Mouse (Mus musculus) embryo, embryonic 11 days (tissue): ENCODE measurements around the gene Kctd14.
"Not testable (repeated sequence)": the region's sequence is repeated elsewhere in the genome, so short reads cannot be mapped to it uniquely, and the experiment has no call there.

Source experiments
- DNase-seq: peaks from one replicate; pipeline ENCODE4 v3.0.0-alpha.2; 2015

The Kctd14 gene

DNA sequence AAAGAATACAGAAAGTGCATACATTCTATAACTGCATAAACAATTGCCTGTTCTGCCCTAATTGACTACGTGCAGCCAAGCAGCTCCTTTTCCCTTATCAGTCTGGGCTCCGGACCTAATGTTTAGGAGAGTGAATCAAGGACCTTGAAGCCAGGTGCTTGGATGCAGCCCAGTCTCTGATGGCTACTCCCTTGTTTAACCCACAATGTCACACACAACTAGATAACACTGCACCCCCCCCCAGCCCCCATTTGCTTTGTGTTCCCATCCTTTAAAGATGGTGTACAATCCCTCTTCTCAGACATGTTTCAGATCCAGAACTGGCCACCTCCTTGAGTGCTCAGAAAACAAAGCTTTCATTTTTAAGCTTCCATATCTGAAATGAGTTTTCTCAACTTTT lies at the start of gene Kctd14:
Gene Kctd14, plus strand, starts transcription at position 301 of the 400 bp plus-strand sequence.
- DNase-seq: not testable (repeated sequence)

DNA sequence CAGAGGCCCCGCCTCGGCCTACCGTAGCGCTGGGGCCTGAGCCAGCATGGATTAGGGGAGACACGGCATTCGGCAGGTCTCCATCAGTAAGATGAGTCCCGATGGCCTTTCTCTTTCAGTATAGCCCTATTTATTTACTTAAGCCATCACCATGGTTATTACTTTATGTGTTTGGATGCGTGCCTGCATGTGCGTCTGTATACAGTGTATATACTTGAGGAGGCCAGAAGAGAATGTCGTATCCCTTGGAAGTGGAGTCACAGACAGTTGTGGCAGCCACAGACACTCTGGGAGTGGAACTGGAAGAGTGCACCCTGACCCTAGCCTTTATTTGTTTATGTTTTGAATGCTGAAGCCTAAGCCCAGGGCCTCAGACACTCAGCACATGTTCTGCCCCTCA lies 44.0 kb upstream of the Kctd14 start:
- no peak for DNase-seq

DNA sequence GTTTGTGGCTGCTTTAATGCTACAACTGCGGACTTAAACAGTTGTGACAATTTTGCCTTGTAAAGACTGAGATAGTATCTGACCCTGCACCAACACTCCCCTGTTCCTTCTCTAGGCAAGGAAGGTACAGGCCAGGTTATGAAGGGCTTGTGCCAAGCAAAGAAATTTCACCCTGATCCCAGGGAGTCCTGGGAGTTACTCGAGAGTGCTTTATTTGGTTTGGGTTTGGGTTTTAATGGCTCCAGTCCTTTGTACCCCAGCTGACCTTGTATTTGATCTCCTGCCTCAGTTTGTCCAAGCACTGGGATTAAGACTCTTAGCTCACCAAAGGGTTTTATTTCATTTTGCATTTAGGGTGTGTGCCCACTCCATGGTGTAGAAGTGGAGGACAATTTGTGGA lies 40.0 kb upstream of the Kctd14 start:
- no peak for DNase-seq

DNA sequence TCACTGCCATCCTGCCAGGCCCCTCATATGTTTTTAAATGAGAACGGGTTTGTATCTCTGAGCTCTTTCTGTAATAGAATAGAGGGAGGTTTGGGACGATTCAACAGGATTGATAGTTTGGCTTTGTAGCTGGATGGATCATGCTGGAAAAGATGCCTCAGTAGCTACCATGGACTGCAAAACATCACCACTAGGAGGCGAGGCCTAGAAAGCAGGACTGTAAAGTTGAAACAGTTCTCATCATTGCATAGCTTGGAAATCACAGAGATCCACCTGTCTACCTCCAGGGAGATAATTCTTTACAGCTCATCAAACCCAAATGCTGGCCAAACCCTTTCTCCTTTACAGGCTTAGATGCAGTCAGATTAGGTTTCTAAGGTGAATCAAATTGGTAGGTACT lies 39.5 kb upstream of the Kctd14 start:
- DNase-seq: no peak

DNA sequence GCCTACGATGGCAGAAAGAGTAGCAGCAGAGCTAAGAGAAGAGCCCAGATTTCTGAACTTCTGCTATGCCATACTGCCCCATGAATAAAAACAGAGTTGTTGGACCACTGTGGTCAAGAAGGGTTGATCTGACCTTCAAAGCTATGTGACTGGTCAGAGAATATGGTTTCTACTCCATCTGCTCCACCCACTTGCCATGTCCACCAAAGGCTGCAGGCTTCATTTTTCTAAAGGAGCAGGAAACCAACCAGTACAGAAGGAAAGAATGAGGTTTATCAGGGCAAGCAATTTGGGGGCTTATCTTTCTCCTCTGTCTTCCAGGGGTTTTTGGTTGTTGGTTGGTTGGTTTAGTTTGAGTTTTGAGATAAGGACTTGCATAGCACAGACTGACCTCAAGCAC lies 37.1 kb upstream of the Kctd14 start:
- no peak for DNase-seq

DNA sequence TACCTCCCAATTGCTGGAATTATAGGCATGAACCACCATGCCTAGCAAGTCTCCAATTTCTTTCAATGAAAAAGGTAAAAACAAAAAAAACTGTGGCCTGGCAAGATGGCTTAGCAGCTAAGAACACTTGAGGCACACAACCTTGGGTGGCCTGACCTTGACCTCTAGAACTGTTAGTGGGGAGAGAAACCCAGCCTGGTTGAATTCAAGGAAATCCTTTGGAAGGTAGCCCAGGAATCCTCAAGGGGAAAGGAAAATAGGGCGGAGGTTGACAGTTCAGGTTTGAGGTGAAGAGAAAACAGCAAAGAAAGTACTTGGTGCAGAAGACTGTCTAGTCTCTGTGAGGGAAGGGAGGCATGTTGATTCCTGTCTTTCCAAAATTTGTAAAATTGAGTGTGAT lies 36.7 kb upstream of the Kctd14 start:
- DNase-seq: no peak

DNA sequence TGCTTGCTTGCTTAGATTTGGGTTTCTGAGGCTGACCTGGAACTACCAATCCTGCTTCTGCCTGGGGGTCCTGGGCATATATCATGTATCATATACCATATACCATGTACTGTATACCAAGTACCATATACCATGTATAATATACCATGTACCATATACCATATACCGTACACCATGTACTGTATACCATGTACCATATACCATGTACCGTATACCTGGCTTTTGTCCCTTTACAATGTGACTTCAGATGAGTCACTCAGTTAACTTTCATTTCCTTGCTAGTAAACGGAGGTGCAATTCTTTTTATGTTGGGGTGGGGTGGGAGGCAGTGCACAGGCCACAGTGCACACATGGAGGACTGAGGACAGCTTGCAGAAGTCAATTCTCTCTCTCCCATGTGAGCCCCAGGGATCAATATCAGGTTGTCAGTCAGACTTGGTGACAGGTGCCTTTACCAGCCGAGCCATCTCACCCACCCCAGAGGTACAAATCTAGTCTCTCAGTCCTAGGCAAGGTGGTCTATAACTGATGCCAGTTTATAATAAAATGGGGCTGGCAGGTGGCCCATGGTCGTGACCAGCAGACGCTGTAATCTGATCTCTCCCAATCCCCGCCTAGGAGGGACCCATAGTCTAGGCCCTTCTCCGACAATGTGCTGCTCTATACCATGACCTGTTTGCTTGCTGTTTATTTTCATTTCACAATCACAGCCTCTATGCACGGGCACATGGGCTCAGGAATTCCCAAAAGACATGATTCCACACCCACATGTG lies 36.0 kb upstream of the Kctd14 start:
- no peak for DNase-seq

DNA sequence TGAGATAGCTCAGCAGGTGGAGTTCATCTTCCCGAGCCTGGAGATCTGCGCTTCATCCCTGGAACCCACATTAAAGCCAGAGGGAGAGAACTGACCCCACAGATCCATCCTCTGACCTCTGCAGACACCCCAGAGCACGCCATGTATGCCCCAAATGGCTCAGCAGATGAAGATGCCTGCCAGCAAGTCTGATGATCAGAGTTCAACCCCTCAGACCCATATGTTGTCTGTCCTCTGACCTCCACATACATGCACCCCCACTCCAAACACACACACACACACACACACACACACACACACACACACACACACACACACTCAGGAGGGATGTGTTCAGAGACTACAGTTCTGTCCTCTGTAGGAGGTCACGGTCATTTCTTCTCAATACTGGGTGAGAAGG lies 34.6 kb upstream of the Kctd14 start:
- no peak for DNase-seq

DNA sequence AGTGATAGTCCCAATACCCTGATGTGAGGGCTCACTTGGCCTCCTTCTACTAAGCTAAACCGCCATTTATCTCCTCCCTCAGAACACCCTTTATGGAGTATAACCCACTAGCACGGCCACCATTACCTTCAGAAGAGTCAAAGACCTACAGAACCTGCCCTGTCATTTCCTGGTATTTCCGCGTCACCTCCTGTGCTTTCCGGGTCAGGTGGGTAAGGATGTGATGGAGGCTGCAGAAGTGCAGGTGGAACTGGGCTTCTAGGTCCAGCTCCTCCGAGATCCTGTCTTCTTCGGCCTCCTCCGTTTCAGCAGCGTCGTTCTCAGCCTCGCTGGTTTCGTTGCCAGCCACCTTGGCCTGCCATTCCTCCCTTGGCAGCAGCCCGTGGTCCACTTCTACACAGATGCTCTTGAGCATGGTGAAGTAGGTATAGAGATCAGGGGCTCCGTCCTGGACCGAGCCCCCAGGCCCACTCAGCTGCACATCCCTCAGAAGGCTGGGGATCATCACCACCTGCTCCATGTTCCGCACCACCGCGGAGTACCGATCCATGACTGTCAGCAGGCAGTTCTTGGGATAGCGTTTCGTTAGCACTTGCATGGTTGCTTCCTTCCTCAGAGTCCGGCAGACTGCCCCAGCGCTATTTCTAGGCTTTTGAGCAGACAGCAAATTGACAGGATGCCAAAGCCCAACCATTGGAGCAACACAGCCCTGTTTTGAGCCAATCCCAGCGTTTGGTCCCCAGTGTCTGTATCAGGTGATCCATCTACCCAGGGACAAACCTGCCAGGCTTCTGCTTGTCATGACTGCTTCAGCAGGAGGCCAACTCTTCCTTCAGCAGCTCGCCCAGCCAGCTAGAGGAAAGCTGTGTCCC lies 34.0 kb upstream of the Kctd14 start, which contains the start of gene Thrsp:
Gene Thrsp, minus strand, starts transcription at position 825 of the 872 bp plus-strand sequence.
- DNase-seq: no peak

DNA sequence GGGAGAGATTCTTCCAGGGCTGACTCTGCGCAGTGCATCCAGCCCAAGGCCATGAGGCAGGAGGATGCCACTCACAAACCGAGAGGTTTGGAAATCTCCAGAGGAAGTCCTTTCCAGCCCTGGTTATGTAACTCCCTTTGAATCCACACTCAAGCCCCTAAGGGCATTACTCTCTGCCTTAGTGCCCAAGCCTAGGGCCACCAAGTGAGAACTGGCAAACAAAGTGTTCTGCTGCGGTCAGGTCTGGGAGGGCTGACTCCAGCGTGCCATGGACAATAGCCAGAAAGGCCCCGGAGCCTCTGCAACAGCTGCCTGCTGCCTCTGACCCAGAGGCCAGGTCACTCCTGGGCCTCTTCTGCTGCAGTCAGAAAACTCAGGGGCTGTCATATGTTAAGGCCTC lies 32.4 kb upstream of the Kctd14 start:
- no peak for DNase-seq

DNA sequence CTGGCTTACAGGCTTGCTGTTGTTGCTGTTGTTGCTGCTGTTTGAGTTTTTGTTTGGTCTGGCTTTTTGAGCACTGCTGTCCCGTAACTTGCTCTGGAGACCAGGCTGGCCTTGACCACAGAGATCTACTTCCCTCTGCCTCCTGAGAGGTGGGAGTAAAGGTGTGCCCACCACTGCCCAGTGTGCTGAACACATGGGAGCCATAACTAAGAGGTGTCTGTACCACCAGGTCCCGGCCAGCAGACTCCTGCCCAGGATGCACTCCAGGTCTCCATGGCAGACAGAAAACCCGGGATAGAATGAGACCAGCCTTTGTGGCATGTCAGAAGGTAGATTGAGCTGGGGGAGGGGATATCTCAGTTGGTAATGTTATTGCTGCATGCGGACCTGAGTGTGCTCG lies 32.0 kb upstream of the Kctd14 start:
- no peak for DNase-seq

DNA sequence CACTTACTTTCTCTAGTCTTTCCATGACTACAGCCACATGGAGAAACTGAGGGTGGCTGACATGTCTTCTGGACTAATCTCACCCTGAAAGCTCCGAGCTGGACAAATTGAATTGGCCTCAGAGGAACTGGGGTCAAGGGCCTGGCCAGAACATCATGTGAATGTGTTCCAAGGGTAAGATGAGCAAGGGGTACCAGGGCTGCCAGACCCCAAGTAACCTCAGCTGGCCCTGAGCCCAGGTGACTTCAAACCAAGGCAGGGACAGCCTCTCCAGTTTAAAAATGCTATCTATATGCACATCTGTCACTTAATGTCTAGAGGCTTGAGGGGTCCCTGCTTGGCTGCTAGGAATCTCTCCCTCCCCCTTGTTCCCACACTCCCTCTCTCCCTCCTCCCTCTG lies 30.7 kb upstream of the Kctd14 start:
- DNase-seq: no peak

DNA sequence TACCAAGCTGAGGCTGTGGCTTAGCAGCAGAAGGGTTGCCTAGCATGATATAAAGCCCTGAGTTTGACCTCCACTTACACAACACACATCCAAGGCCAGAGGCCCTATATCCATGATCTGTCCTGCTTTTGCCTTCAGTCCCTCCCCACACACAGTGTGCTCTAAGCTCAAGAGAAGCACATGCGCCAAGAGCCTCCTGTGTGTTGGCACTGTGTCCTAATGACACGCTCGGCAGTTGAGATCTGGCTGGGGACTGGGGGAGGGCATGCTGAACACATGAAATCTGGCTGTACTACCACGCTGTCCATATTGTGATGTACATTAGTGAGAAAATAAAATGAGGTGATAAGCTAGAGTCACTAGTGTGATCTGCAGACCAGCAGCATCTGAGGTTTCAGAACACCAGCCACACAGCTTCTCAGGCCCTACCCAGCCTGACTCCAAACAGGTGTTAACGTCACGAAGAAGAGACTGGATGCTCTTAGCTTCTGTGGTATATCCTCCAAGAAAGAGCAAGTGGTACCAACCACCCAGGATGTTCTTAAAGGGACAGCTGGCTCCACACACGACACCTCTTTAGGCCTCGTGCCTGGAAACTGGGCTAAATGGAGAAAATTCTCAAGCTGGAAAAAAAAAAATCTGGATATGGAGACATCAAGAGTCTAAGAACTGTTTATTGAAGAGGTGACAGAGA lies 30.0 kb upstream of the Kctd14 start:
- no peak for DNase-seq

DNA sequence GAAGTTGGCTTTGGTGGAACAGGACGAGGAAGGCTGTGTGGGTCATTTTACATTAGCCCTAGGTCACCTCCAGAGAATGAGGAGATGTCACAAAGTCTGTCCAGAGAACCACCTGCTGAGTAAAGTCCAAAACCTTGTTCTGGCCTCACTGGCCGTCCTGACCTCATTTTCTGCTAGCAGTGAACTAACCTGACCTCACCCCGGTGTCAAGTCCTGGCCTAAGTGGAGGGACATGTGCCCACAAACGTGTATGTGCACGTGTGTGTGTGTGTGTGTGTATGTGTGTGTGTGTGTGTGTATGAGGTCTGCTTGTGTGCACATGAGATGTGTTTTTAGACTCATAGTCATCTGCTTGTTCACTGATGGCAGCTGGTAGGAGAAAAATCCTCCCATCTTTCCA lies 27.4 kb upstream of the Kctd14 start:
- no peak for DNase-seq

DNA sequence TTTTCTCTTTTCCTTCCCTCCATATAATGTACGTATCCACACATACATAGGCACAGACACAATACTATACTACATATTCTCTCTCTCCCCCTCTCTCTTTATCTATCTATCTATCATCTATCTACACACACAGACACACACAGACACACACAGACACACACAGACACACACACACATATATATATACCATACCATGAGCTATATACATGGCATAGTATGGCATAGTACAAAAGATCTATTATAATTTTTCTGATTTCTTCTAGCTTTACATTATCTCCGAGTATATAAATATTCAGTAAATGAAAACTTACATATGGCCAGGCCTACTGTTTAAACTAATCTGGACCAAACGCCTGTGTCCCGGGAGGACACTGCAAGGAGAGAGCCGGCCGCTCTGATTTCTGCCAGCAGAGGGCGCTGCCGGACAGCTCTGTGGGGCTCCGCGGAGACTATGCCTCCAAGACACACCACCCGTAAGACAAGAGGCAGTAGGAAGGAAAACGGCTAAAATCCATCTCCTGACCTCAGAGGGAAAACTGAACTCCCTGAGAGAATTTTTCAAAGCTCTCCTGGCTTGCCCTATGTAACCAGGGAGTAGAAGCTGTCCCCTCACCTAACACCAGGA lies 26.4 kb upstream of the Kctd14 start:
- peak; percentile 89 for DNase-seq

DNA sequence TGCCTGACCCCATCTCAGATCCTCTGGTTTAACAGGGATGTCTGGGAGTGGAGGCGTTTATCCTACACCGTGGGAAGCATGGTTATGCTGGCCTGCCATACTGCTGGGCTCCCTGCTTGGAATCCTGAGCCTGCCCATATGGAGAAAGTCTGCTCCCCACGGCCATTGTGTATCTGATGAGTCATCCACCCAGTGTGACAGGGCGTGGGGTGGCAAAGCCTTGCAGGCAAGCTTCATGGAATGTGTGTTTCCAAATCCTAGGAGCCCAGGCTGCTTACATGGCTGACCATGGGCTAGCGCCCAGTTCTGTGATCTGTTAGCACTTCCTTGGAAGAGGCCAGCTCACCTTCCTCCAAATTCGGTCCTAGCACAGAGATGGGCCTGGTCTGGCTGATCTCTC lies 24.6 kb upstream of the Kctd14 start:
- DNase-seq: no peak

DNA sequence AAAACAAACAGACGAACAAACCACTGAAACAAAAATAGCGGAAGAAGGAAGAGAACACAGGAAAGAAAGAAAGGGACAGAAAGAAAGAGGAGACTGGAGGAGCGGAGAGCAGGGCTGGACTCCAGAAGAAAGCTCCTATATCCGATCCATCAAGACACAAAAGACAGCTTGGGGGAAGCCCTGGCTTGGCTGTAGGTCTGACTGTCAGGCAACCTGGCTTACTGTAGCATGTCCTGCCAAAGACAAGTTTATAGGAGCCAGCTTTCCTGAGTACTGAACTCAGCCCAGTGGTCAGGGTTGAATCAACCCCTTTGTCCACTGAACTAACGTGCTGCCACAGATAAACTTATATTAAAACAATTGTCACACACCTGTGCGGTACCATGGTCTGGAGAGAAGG lies 23.8 kb upstream of the Kctd14 start:
- no peak for DNase-seq

DNA sequence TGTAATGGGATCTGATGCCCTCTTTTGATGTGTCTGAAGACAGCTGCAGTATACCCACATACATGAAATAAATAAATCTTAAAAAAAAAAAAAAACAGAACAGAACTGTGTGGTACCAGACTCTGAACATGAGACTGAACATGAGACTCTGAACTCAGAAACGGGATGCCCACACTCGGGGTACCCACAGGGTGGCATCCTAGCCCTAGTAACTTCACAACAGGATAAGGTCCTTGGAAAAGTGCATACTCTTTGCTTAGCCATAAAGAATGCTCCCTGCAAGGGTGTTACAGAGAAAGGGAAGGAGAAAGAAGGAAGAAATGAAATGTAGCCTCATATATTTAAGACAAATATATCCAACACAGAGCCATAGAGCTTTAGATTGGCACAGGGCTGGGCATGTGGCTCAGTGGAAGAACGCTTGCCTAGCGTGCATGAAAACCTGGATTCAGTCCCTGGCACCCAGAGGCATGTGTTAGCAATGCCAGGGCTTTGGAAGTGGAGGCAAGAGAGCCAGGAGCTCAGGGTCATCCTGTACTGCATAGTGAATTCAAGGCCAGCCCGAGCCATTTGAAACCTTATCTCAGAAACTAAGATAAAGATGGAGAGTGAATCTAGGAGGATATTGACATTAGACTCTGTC lies 23.2 kb upstream of the Kctd14 start:
- DNase-seq: no peak

DNA sequence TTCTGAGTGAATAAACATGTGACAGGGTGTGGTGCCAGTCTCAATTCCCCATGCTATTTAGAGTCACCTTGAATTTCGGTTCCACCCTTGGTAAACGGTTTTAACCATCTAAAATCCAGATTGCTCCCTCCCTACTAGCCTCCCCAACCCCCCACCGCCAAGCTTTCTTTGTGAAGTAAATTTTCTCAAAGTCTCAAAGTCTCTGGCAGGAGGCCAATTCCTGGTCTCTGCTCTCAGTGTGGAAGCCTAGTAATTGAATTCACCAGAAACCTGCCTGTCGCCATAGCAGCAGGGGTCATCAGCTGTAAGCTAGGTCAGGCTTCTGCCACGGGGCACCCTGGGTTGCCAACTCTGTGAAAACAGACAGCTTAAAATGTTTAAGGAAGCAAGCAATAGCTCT lies 21.4 kb upstream of the Kctd14 start:
- DNase-seq: peak; percentile 88

DNA sequence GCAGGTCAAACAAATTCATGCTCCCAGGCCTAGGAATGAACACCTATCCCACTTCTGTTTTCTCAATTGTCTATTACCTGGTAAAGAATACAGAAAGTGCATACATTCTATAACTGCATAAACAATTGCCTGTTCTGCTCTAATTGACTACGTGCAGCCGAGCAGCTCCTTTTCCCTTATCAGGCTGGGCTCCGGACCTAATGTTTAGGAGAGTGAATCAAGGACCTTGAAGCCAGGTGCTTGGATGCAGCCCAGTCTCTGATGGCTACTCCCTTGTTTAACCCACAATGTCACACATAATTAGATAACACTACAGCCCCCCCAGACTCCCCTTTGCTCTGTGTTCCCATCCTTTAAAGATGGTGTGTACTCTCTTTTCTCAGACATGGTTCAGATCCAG lies 17.6 kb upstream of the Kctd14 start:
- not testable (repeated sequence) for DNase-seq

DNA sequence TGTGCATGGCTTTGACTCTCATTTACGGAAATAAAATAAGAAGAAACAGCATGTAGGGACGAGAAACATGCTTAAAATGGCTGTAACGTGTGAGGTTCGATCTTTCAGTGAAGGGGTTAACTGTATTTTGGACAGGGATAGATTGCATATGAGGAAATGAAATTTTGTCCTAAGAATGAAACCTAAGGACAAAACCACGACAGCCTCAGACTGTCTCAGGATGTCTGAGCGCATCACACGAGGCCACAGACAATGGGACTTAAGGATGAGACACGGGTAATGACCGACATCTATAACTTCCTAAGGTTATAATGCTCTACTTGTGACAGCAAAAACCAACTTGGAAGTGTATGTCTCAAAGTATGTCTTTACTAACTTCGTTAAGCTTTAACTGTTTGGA lies 16.6 kb upstream of the Kctd14 start:
- no peak for DNase-seq

DNA sequence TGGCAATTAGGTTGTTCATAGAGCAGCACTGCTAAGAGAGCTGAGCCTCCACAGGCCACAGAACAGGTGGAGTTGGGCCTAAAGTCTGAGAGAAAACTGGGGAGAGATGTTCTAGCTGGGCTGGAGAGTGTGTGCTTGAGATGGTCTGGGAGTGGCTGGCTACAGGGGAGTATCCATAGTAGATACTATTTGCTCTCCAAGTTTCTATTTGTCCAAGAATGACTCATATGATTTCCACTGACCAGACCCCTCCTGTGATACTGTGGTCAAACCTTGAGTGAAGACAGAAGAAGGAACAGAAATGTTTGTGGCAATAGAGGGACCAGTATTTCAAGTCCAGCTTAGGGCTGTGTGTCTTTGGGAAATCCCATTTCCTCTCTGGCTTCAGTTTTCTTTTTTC lies 12.1 kb upstream of the Kctd14 start:
- DNase-seq: no peak
